Comparison of ENCODE assay signal across 17 mouse cellular contexts in the genomic region with DNA sequence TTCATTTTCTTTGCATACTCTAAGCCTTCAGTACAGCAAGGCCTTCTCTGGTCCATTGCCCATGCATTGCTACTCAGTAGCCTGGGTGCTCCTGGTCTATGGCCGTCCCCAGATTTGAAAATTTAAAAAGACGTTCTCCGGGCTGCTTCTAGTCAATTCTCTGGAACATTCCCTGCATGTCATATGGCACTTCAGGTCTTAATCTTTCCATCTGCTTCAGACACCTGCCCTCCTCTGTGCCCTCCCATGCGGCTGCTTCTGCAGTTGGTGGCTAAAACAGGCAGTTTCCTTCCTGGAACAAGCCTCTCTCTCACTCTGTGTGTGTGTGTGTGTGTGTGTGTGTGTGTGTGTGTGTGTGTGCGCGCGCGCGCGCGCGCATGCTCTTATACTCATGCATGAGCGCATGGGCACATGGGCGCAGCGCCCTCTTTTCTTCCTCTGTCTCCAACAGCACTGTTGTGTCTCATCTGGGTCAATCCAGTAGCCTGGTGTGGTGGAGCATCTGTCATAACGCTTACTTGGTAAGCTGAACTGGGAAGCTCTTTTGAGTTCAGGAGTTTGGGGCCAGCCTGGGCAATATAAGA. TPM values are rescaled to one million over a fixed set of nuclear protein-coding genes. Genes with fewer than 3 reads are reported as not detected.
A peak's percentile ranks its signal among the peaks of the same experiment; 100 is the strongest.
DNase-seq lines count a peak whose midpoint lies in the region; ATAC-seq and TF ChIP-seq lines count a peak whose summit lies in the region.
"Had no signal": no experiment of that assay in that cellular context is flagged by ENCODE, and none has a peak within 500 bp of the region (broad histone marks: within the 10 kb centered on the region; RNA-seq: fewer than 3 reads in every experiment).

No protein-coding gene starts in this region.

- H3K4me2 ChIP-seq in kidney, embryonic 16.5 days (replicated peaks; ENCODE audit: low read depth, low read length), result no peak overlapping the region
- H3K4me2 ChIP-seq: heart, embryonic 13.5 days; limb, embryonic 15.5 days; midbrain, embryonic 13.5 days had no signal

- intact Hi-C loops in heart, postnatal 36 days (cut with DNase I), result no loop called here

- ATAC-seq in kidney, embryonic 16.5 days (ENCODE audit: low FRiP score, low TSS enrichment), result peak; percentile 14; the same call in 1 of the 2 replicates
- ATAC-seq: midbrain, embryonic 13.5 days had no signal

- peaks cover 37% of the 10 kb centered on the region for H3K4me1 ChIP-seq in heart, embryonic 10.5 days
- H3K4me1 ChIP-seq in kidney, embryonic 16.5 days (ENCODE audit: insufficient read depth, low read length), result peaks cover 23% of the 10 kb centered on the region
- H3K4me1 ChIP-seq in kidney, adult 2 months (ENCODE audit: control insufficient read depth, insufficient read depth, low read length), result no peaks in the 10 kb centered on the region
- H3K4me1 ChIP-seq: limb, embryonic 15.5 days had no signal

- no peaks in the 10 kb centered on the region for H3K36me3 ChIP-seq in heart, embryonic 10.5 days
- no peaks in the 10 kb centered on the region for H3K36me3 ChIP-seq in kidney, embryonic 16.5 days (ENCODE audit: insufficient read depth, low read length)
- H3K36me3 ChIP-seq in kidney, adult 2 months (ENCODE audit: control insufficient read depth, insufficient read depth, low read length), result no peaks in the 10 kb centered on the region
- H3K36me3 ChIP-seq in splenic B cell, adult 2 months (ENCODE audit: control insufficient read depth, insufficient read depth, low read length, poor library complexity, severe bottlenecking), result no peaks in the 10 kb centered on the region
- H3K36me3 ChIP-seq: forebrain, embryonic 10.5 days; G1E; heart, embryonic 13.5 days; limb, embryonic 15.5 days; midbrain, embryonic 13.5 days had no signal

- no peak for TF ChIP-seq CTCF in kidney, adult 2 months (conservative IDR thresholded peaks at IDR 0.05; ENCODE audit: insufficient read depth, insufficient read length, low read depth, low read length)

- WGBS in heart, embryonic 10.5 days, result 90% methylated on average over 16 of the region's 16 CpGs
- WGBS in kidney, embryonic 16.5 days, result 75% methylated on average over 16 of the region's 16 CpGs
- WGBS in kidney, adult 2 months, result 72% methylated on average over 16 of the region's 16 CpGs

- no peak overlapping the region for H3K4me3 ChIP-seq in heart, embryonic 10.5 days
- H3K4me3 ChIP-seq in kidney, embryonic 16.5 days (ENCODE audit: low read length), result no peak overlapping the region
- H3K4me3 ChIP-seq in kidney, adult 2 months (ENCODE audit: insufficient read depth, low read depth, low read length), result no peak overlapping the region
- H3K4me3 ChIP-seq: forebrain, embryonic 10.5 days; heart, embryonic 13.5 days; limb, embryonic 15.5 days; midbrain, embryonic 13.5 days had no signal

- H3K9me3 ChIP-seq in heart, embryonic 10.5 days, result no peaks in the 10 kb centered on the region
- H3K9me3 ChIP-seq in kidney, embryonic 16.5 days (ENCODE audit: low read length), result no peaks in the 10 kb centered on the region
- H3K9me3 ChIP-seq: forebrain, embryonic 10.5 days; G1E; limb, embryonic 15.5 days; midbrain, embryonic 13.5 days had no signal

- no peak overlapping the region for H3K9ac ChIP-seq in kidney, embryonic 16.5 days (replicated peaks; ENCODE audit: low read length)
- H3K9ac ChIP-seq: heart, embryonic 13.5 days; limb, embryonic 15.5 days; midbrain, embryonic 13.5 days had no signal

- H3K27me3 ChIP-seq in heart, embryonic 10.5 days (ENCODE audit: insufficient read depth, poor library complexity, severe bottlenecking), result no peaks in the 10 kb centered on the region; the same call in 1 of the 2 replicates
- H3K27me3 ChIP-seq in kidney, embryonic 16.5 days (ENCODE audit: insufficient read depth, low read length), result 0 out of 2 replicates have a peak, but pooled peaks cover 4% of the 10 kb centered on the region
- H3K27me3 ChIP-seq in kidney, adult 2 months (replicated peaks; ENCODE audit: control insufficient read depth, insufficient read depth, low read length), result no peaks in the 10 kb centered on the region
- H3K27me3 ChIP-seq in splenic B cell, adult 2 months (ENCODE audit: control insufficient read depth, insufficient read depth, low read length, poor library complexity, severe bottlenecking), result no peaks in the 10 kb centered on the region
- H3K27me3 ChIP-seq: heart, embryonic 13.5 days; limb, embryonic 15.5 days; midbrain, embryonic 13.5 days had no signal

- DNase-seq in heart, embryonic 10.5 days (ENCODE audit: low spot score), result peak; percentile 63
- no peak for DNase-seq in heart, postnatal 36 days
- DNase-seq in kidney, adult 2 months, result no peak
- DNase-seq in splenic B cell, adult 2 months (ENCODE audit: low read depth, low spot score), result peak; percentile 19
- no peak for DNase-seq in ovary, postnatal 10 days (ENCODE audit: low spot score)
- no peak for DNase-seq in gastrocnemius, postnatal 25 days
- DNase-seq: cerebellum, adult 11 months; gastrocnemius, postnatal 36 days; kidney, adult 18-20 months; lung, adult 2 months; lung, postnatal 4 days had no signal

- no peak overlapping the region; the same call in 1 of the 2 replicates for H3K27ac ChIP-seq in heart, embryonic 10.5 days
- H3K27ac ChIP-seq in kidney, embryonic 16.5 days (ENCODE audit: low read length), result no peak overlapping the region
- H3K27ac ChIP-seq in kidney, adult 2 months (ENCODE audit: insufficient read depth, low read depth, low read length), result no peak overlapping the region
- H3K27ac ChIP-seq: forebrain, embryonic 10.5 days; heart, embryonic 13.5 days; limb, embryonic 15.5 days; midbrain, embryonic 13.5 days had no signal

- no peak for TF ChIP-seq POLR2A in kidney, adult 2 months (IDR thresholded peaks at IDR 0.05; ENCODE audit: low read depth, low read length)

RNA-seq across cellular contexts. Expression of gene Alg2, which starts 48.8 kb away (rescaled TPM):
- polyA plus RNA-seq in heart, embryonic 10.5 days (2016; fragmentation: Nextera tagmentation; extraction: Ambion mirVana), result 36.2 and 57.0 TPM in 2 replicates
- 1 to 10 TPM; 5.2 to 6.3 TPM for total RNA-seq in heart, postnatal 36 days (2021)
- polyA plus RNA-seq in kidney, embryonic 16.5 days (2015; fragmentation: Nextera tagmentation; extraction: Ambion mirVana), result 72.9 and 74.1 TPM in 2 replicates
- polyA plus RNA-seq in kidney, adult 2 months (2012; rRNA removed), result 21.6 and 24.2 TPM in 2 replicates
- 1 to 10 TPM; 9.3 to 9.6 TPM for total RNA-seq in gastrocnemius, postnatal 25 days (2021)

RNA-seq across cellular contexts. Expression of gene Sec61b, which starts 49.1 kb away (rescaled TPM):
- 205 and 295 TPM in 2 replicates for polyA plus RNA-seq in heart, embryonic 10.5 days (2016; fragmentation: Nextera tagmentation; extraction: Ambion mirVana)
- total RNA-seq in heart, postnatal 36 days (2021), result 10 to 100 TPM; 22.3 to 22.6 TPM
- polyA plus RNA-seq in kidney, embryonic 16.5 days (2015; fragmentation: Nextera tagmentation; extraction: Ambion mirVana), result 372 and 388 TPM in 2 replicates
- polyA plus RNA-seq in kidney, adult 2 months (2012; rRNA removed), result 164 and 201 TPM in 2 replicates
- total RNA-seq in gastrocnemius, postnatal 25 days (2021), result 10 to 100 TPM; 37.4 to 39.0 TPM

Comparison
In these comparisons a context has a peak if more than half of its experiments do, and no peak if none do; other contexts are left out.
1. DNase-seq: peak in heart, embryonic 10.5 days (single experiment) and splenic B cell, adult 2 months (single experiment); none in heart, postnatal 36 days (0 of 2), kidney, adult 2 months (single experiment), ovary, postnatal 10 days (single experiment) and gastrocnemius, postnatal 25 days (single experiment).